Mouse (Mus musculus): ENCODE results near the gene Pank2.
"Not testable (repeated sequence)": the region's sequence is repeated elsewhere in the genome, so short reads cannot be mapped to it uniquely, and the experiment has no call there.

Gene Pank2

DNA sequence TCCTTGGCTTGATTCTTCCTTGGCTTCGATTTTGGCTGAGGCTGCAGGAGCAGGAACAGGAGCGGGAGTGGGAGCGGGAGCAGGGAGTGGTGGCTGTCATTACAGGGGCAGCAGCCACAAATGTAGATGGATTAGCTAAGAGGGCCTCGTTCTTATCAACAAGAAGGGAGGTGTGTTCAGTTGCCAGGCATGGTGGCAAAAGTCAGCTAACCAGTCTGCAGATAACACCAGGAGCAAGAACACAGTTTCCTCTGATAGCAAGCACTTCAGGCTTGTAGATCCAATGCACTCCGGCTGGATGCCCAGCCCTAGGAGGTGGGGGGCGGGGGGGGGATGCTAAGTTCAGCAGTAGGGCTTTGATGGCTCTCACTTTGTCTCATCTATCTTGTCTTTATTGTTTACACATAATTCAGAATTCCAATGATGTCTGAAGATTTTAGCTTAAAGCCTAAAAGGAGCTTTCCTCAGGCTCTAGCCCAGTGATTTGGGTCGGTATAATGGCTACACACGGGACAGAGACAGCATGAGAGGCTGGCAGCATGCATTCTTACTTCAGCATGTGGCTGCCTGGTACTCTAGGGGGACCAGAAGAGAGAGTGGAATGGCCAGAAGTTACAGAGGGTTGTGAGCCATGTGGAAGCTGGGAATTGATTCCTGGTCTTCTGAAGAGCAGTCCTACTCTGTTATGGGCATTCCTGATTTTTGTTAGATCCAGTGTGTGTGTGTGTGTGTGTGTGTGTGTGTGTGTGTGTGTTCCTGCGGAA lies 1.6 kb upstream of the Pank2 start:
- DNase-seq (ENCODE audit: low spot score), result peak; percentile 75

DNA sequence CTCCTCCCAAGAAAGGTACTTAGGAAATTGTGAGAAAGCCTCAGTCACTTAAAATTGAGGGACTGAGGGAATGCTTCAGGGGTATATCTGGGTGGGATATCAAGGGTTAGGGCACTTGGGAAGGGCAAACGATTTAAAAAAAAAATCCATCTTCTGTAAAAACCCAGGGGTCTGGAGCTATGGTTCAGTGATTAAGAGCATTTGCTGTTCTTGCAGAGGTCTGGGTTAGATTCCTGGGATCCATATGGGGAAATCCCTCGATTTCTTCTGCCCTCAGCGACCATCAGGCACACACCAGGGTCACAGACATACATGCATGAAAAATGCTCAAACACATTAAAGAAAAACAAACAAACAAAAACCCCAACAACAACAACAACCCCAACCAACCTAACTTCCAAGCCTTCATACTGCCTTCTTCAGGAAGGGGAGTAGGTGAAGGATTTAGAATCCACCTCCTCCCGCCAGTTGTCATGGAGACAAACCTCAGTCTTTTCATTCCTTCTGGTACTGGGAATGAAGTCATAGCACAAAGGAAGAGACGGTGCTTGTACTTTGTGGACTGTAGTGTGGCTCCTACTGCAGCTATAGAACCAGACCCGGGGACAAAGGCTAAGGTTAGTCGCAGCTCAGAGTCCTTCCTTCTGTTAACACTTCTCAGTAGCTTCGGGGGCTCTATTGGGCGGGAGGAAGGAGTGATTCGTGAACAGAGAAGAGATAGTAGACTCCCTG lies 648 bp upstream of the Pank2 start:
- DNase-seq (ENCODE audit: low spot score), result no peak

DNA sequence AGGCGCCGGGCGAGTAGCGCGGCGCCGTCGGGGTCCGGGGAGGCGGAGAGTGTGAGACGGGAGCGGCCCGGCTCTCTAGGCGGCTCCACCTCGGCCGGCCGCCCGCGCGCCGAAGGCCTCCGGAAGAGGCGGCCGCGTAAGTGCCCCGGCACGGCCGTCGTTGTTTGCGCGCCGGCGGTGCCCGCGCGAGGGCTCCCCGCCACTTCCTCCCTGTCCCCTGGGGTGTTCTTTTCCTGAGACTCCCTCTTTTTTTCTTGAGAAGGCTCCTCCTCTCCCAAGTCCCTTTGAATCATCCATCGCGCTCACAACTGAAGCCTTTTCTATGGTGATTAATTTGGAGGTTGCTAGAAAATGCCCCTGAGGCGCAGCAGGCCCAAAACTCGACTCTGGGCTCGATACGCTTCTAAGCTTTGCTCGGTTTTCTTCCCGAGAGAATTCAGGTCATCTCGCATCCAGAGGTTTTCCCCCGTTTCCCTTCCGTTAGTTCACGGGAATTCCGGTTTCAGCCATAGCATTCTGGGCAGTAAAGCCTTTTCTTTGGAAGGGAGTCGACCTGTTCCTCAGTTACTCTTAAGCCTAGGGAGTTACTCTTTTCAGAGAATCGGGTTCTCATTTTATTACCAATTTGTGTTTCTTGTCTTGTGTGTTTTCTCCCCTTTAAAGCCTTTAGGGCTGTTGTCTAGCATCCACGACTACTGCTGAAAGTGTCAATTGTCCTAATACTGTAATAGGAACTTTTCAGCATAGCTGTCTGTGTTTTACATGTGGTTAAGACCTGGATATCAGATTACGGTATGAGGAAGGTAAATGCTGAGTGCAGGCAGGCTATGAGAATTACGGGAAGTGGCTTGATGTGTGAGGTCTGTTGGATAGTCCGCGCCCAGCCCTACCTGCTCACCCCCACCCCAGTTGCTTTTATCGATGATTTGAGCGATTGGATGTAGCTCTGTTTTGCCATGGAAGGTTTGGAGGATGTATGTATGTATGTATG lies 680 bp downstream of the Pank2 start:
- DNase-seq (ENCODE audit: low spot score), result peak; percentile 67

DNA sequence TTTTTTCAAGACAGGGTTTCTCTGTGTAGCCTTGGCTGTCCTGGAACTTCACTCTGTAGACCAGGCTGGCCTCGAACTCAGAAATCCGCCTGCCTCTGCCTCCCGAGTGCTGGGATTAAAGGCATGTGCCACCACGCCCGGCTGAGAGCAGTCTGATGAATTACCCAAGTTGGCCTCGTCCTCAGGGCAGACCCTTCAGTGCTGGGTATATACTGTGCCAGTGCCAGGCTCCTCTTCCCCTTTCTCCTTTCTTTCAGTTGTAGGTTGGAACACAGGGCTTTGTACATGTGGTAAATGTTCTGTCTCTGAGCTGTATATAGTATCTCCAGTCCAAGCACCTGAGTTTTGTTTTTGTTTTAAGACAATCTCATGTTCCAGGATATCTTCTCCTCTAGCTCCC lies 1.7 kb downstream of the Pank2 start:
- DNase-seq (ENCODE audit: low spot score), result no peak

DNA sequence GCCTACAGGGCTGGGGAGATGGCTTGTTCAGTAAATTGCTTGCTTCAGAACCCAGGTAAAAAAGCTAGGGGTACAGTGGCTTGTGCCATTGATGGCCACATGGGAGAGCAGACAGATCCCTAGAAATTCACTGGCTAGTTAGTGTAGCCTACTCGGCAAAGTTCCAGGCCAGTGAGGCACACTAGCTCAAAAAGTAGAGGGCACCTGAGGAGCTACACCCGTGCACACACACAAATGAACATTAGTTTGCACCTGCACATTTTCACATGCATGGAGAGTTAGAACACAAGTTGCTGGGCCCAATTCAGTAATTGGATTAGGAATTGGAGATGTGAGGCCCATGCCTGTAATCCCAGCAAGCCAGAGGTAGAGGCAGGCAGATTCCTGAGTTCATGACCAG lies 2.8 kb downstream of the Pank2 start:
- DNase-seq (ENCODE audit: low spot score), result no peak

DNA sequence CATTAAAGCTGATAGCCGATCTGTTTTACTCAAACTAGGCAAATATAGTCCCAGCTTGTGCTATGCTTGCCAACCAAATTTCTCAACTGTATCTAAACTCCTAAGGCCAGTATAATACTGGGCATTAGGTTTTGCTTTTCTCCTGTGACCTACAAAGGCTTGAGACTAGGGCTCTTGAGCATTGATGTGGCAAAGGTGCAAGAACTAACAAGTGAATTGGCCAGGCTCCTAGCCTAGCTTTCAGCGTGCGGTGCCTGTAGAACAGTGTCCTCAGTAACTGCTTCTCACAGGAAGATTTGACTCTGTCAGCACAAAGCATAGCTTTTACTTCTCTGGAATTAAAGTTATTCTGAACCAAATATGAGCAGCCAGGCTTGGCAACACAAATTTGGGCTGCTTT lies 13.2 kb downstream of the Pank2 start:
- DNase-seq (ENCODE audit: low spot score), result no peak

DNA sequence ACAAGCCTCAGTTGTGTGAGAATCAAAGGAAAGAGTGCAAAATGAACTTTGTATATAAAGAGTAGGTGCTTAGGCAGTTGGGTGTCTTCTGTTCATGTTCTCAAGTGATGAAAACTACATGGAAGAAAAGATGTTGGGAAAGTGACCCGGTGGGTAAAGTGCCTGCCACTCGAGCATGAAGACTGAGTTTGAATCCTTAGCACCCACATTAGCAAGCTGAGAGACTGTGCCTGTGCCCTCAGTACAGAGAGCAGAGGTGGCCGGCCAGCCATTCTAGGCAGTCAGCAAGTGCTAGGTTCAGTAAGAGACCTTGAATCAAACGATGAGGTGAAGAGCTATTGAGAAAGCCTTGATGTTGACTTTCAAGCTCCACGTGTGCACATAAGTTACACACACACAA lies 14.4 kb downstream of the Pank2 start:
- no peak for DNase-seq (ENCODE audit: low spot score)

DNA sequence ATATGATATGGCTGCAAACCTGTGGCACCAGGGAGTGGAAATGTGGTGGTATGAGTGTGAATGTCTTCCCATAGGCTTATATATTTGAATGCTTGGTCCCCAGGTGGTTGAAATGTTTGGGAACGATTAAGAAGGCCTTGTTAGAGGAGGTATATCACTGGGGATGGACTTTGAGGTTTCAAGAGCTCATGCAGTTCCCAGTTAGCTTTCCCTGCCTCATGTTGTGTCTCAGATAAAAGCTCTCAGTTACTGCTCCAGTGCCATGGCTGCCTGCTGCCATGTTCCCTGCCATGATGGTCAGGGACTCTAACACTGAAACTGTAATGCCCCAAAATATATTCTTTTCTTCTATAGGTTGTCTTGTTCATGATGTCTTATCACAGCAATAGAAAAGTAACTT lies 19.3 kb downstream of the Pank2 start:
- DNase-seq (ENCODE audit: low spot score), result no peak

DNA sequence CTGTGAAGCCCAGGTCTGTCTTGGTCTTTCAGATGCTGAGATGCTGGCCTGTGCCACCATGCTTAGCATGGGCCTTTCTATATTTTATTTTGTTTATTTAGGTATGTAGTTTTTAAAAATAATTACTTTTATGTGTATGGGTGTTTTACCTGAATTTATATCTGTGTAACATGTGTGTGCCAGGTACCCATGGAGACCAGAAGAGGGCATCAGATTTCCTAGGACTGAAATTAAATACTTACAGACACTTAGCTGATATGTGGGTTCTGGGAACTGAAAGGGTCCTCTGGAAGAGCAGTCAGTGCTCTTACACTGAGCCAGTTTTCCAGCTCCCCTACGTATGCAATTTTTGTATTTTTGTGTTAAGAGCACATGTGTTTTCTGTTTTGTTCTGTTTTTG lies 24.0 kb downstream of the Pank2 start:
- no peak for DNase-seq (ENCODE audit: low spot score)

DNA sequence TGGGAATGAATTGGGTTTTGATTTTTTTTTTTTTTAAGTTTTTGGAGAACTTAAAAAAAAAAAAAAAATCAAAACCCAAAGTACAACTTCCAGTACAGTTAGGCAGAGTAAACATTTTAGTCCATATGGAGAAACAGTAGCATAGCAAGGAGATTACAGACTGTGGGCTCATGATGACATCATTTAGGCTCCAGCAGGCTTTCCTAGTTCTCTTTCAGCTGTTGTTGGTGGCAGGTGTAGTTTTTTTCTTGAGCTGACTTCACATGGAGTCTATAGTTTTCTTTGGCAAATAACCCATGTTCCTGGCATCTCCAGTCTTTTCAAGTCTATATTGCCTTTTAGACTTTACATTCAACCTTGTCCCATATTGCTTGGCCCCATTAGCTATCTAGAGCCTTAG lies 28.4 kb downstream of the Pank2 start:
- no peak for DNase-seq (ENCODE audit: low spot score)

DNA sequence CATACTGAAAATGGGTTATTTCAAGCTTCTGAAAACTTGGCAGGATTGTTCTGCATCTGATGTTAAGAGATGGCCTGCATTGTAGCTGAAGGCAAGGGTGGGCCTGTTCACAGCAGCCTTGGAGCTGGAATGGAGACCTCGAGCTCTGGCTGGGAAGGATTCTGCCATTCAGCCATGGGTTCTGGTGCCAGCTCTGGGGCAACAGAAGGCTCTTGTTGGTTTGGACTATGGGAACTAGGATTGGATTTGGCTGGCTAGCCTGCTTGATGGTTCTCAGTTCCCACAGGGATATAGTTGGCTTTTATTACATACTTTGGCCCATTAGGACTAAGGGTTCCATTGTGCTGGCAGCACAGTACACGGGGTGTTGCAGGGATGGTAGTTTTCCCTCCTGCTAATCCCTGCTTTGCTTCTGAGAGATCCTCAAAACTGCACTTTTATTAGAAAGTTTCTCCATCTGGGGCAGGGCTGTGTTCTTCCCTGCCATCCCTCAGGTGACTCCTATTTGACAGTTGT lies 34.5 kb downstream of the Pank2 start:
- no peak for DNase-seq (ENCODE audit: low spot score)

DNA sequence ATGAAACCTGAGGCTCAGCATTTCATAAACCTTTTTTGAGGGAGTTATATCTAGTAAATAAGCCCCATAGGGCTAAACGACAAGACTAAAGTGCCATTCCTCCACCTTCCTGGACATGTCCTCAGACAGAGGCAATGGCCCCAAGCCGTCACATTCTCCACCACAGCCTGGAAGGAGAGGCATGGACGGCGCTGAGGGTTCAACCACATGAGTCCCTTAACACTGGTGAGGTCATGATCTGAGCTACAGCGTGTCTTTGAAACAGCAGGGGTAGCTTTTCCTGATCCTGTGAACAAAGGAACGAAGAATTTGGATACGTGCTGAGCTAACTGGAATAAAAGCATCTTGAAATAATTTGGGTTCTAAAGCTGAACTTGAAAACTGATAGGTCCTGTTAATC lies 36.4 kb downstream of the Pank2 start:
- DNase-seq (ENCODE audit: low spot score), result not testable (repeated sequence)

DNA sequence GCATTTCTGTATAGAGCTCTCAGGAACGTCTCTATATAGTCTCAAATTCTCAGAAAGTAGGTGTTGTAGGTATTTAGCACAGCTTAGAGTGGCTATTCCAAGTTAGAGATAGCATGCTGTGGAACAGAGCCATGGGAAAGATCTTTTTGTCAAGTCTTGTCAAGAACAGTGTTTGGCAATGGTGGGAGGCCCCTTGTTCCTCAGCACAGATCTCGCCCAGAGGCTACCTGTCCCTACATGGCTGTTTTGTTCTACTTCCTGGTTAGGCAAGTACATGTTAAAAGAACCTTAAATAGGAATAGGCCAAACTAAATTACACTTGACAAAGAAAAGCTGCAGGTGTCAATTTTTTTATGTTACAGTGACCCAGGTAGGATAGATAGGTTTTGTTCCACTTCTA lies 38.2 kb downstream of the Pank2 start:
- DNase-seq (ENCODE audit: low spot score), result no peak

DNA sequence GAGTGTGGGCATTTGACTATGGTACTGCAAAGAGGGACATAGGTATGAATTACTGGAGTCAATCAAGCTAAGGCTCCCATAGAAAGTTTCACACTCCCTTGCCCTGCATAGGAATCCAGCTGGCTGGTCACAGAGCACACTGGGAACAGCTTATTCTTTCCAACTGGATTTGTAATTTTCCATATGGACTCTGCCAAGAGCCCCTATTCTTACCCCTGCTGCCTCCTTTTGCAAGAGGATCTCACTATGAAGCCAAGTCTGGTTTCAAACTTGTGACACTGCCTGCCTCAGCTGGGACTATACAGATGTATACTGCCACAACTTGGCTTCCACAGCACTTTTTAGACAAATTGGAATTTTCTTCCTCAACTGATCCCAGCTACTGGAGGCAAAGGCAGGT lies 39.3 kb downstream of the Pank2 start:
- no peak for DNase-seq (ENCODE audit: low spot score)

DNA sequence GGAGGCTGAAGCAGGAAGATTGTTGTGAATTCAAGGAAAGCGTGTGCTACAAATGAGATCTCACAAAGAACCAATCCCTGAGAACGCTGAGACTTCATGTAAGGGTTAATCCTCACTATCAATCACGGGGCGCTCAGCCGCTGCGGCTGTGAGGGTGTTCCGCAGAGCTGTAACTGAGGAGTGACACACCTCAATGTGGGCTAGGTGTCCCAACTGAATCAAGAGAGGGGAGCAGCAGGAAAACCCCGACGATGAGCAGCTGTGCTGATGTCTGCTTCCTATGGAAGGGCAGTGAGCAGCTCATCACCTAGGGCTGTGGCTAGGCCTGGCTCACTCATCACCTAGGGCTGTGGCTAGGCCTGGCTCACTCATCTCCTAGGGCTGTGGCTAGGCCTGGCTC lies 42.2 kb downstream of the Pank2 start:
- no peak for DNase-seq (ENCODE audit: low spot score)

DNA sequence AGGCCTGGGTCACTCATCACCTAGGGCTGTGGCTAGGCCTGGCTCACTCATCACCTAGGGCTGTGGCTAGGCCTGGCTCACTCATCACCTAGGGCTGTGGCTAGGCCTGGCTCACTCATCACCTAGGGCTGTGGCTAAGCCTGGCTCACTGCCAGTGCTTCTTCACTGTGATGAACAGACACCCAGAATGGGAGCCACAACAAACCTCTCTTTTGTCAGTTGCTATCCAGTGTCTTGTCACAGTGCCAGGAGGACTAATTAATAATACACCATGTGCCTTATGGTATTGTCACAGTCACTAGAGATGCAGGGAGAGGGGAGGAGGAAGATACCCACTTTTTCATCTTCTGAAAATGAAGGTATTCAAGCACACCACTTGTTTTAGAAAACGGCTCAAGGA lies 42.9 kb downstream of the Pank2 start:
- DNase-seq (ENCODE audit: low spot score), result not testable (repeated sequence)

DNA sequence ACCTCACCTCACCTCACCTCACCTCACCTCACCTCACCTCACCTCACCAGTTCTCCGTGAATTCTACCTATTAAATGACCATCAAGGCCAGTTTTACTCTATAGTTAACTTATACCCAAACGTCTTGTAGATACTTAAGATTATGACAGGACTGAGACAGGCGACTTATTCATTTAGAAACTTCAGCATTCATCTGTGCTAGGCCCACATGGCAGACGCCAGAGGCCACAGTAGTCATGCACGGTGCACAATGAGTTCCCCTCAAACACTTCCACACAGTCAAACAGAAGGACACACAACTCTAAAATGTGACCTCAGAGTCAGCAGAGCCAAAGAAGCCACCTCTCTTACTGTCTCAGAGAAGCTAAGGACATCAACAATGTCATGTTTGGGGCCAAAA lies 45.1 kb downstream of the Pank2 start:
- DNase-seq (ENCODE audit: low spot score), result no peak

DNA sequence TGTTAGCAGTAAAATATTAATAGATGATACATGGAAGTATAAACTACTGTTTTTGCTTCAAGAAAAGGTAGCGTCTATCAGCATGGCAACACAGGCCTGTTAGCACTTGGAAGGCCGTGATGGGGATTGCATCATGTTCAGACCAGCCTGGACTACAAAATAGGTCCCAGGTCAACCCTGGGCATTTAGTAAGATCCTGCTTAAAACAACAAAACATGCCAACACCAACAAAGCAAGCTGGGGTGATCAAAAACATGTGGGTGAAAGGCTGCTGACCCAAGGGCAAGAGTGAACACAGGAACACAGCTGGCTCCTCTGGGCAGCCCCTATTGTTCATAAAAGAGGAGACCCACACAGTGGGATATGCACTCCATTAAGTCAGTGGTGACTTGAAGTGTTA lies 45.5 kb downstream of the Pank2 start:
- no peak for DNase-seq (ENCODE audit: low spot score)

DNA sequence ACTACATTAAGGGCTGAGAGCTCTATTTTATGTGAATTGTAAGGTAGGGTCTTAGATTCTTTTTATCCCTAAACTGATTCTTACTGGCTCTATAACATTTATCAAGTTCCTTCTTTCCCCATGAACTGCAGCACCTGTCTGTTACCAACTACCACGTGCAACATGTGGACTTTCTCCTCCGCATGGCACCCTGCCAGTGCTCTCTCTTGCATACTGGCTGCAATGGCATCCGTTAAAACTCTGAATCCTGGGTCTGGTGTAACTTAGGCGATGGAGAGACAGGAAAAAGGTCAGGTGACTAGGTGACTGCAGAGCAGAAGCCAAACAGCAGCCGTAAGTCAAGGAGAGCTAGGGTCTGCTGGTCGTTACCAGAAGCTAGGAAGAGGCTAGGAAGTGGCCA lies 47.0 kb downstream of the Pank2 start:
- DNase-seq (ENCODE audit: low spot score), result no peak

DNA sequence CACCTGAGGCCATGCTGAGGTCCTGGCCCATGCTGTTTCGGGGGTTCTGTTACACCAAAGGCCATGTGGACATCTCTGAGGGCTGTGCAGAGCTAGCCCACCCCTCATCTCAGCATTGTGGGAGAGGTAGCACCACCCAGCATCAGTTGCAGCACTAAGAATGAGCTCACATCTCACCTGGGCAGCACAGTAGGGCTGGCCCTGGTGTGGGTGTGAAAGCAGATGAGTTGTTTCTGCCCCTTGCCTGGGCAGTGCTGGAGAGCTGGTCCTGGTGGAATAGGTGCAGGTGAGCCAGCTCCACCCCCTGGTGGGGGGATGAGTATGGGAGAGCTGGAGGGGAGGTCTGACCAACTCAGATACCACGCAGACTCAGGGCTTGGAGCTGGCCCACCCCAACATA lies 53.9 kb downstream of the Pank2 start:
- DNase-seq (ENCODE audit: low spot score), result no peak

DNA sequence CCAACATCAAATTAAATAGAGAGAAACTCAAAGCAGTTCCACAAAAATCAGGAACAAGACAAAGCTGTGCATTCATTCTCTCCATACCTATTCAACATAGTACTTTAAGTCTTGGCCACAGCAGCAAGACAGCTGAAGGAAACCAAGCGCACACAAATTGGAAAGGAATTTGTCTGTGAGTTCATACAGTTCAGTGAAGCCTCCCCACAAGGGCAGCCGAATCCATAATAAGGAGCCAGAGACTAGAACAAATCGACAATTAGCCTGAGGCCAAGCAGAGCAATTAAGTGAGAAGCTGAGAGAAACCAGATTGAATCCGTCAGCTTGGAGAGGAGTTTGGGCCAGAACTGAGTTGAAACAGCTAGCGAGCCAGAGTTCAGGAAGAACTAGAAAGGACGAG lies 57.1 kb downstream of the Pank2 start:
- no peak for DNase-seq (ENCODE audit: low spot score)

DNA sequence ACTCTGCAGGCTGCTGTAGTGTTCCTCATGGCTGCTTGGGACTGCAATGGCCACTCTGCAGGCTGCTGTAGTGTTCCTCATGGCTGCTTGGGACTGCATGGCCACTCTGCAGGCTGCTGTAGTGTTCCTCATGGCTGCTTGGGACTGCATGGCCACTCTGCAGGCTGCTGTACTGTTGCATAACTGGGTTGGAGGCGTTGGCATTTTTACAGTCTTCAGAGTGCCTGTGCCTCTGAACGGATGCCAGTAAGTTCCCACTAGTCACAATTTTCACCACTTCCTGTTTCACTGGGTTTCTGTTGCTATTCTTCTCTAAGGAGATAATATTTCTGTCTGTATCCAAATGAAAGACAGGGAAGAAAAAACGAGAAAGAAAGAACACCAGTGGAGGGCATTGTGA lies 58.9 kb downstream of the Pank2 start:
- DNase-seq (ENCODE audit: low spot score), result not testable (repeated sequence)
